Mouse (Mus musculus) heart, embryonic 11.5 days (tissue): ENCODE measurements around the gene Phlpp2. TPM values are rescaled to one million over a fixed set of nuclear protein-coding genes. Genes with fewer than 3 reads are reported as not detected.

ENCODE experiments used
- ATAC-seq: fragments of 200-750 bp; cut with Nextera tagmentation; replicated peaks from 2 replicates; pipeline ENCODE4 v1.8.0; 2017; ENCODE audit warnings: moderate library complexity; ENCODE audit not compliant: insufficient number of reproducible peaks, low FRiP score, low TSS enrichment
- H3K27ac ChIP-seq: fragments of 300-500 bp; sonication (generic); 2 replicates; pipeline ENCODE4 v1.5.1; 2014; ENCODE audit warnings: mild to moderate bottlenecking, low read depth, low read length
- H3K27me3 ChIP-seq: fragments of 300-500 bp; sonication (generic); 2 replicates; pipeline ENCODE4 v1.6.1; 2014; ENCODE audit warnings: mild to moderate bottlenecking, low read length, mixed read lengths; ENCODE audit not compliant: control insufficient read depth, insufficient read depth
- H3K36me3 ChIP-seq: fragments of 300-500 bp; sonication (generic); 2 replicates; pipeline ENCODE4 v1.6.1; 2014; ENCODE audit warnings: mild to moderate bottlenecking, low read length, moderate library complexity, mixed read lengths; ENCODE audit not compliant: control insufficient read depth, insufficient read depth
- H3K4me1 ChIP-seq: fragments of 300-500 bp; sonication (generic); 2 replicates; pipeline ENCODE4 v1.6.1; 2014; ENCODE audit warnings: low read length; ENCODE audit not compliant: control insufficient read depth, insufficient read depth
- H3K4me2 ChIP-seq: fragments of 300-500 bp; sonication (generic); 2 replicates; pipeline ENCODE4 v1.6.1; 2014; ENCODE audit warnings: mild to moderate bottlenecking, moderate library complexity
- H3K4me3 ChIP-seq: fragments of 300-500 bp; sonication (generic); 2 replicates; pipeline ENCODE4 v1.5.1; 2014; ENCODE audit warnings: low read depth, low read length
- H3K9ac ChIP-seq: fragments of 300-500 bp; sonication (generic); 2 replicates; pipeline ENCODE4 v1.6.1; 2014; ENCODE audit warnings: mild to moderate bottlenecking, low read depth, low read length, moderate library complexity
- H3K9me3 ChIP-seq: fragments of 300-500 bp; sonication (generic); replicated peaks from 2 replicates; pipeline ENCODE4 v1.6.1; 2016; ENCODE audit warnings: low read length; ENCODE audit not compliant: control insufficient read depth
- WGBS: fragments of 180-500 bp; shearing (Covaris S2); extraction: QIAGEN DNeasy Blood & Tissue Kit; methylation state at CpG from one replicate; pipeline ENCODE4 v1.1.7; 2014; ENCODE audit not compliant: insufficient replicate concordance; 5-methylcytosine and 5-hydroxymethylcytosine counted together
- polyA plus RNA-seq: library from polyadenylated mRNA; unstranded; fragments of >200 nt; fragmentation: Nextera tagmentation; extraction: Ambion mirVana; gene quantifications from 2 replicates; pipeline ENCODE4 v1.2.1, GENCODE M21; 2014

The Phlpp2 gene
- polyA plus RNA-seq, 1 experiment from 2014 or later: 3.3 TPM

GRCm38 (mm10) chr8:109962896-109963295 lies 94.6 kb downstream of the Phlpp2 start:
- Histone ChIP-seq H3K27ac (no peak overlapping the region), H3K36me3 (no peaks in the 10 kb centered on the region), H3K27me3 (peaks cover 38% of the 10 kb centered on the region), H3K9ac (no peak overlapping the region), H3K4me2 (no peak overlapping the region), H3K4me3 (no peak overlapping the region), H3K4me1 (peaks cover 12% of the 10 kb centered on the region), H3K9me3 (no peaks in the 10 kb centered on the region)
- 69% methylated on average over 9 of the region's 9 CpGs for WGBS
- no peak for ATAC-seq

- no peak for ATAC-seq
- Histone ChIP-seq H3K4me2 (no peak overlapping the region), H3K36me3 (no peaks in the 10 kb centered on the region), H3K4me3 (no peak overlapping the region), H3K4me1 (peaks cover 7% of the 10 kb centered on the region), H3K9ac (no peak overlapping the region), H3K27me3 (peaks cover 44% of the 10 kb centered on the region), H3K9me3 (no peaks in the 10 kb centered on the region), H3K27ac (no peak overlapping the region)
- 62% methylated on average over 13 of the region's 13 CpGs for WGBS
Observed at GRCm38 (mm10) chr8:109963421-109963820, 95.1 kb downstream of the Phlpp2 start.

GRCm38 (mm10) chr8:109964106-109964505 lies 95.8 kb downstream of the Phlpp2 start:
- H3K36me3 ChIP-seq: no peaks in the 10 kb centered on the region
- no peak overlapping the region for H3K27ac ChIP-seq
- peaks cover 49% of the 10 kb centered on the region for H3K27me3 ChIP-seq
- no peak overlapping the region for H3K4me3 ChIP-seq
- no peaks in the 10 kb centered on the region for H3K9me3 ChIP-seq
- H3K4me2 ChIP-seq: no peak overlapping the region
- peaks cover 7% of the 10 kb centered on the region; the same call in 1 of the 2 replicates for H3K4me1 ChIP-seq
- no peak for ATAC-seq
- 80% methylated on average over 4 of the region's 4 CpGs for WGBS
- H3K9ac ChIP-seq: no peak overlapping the region

- H3K4me2 ChIP-seq: peak overlapping the region; percentile 5; the same call in 1 of the 2 replicates
- no peak overlapping the region for H3K4me3 ChIP-seq
- H3K4me1 ChIP-seq: no peaks in the 10 kb centered on the region
- peaks cover 25% of the 10 kb centered on the region for H3K27me3 ChIP-seq
- WGBS: 44% methylated on average over 10 of the region's 10 CpGs
- H3K9me3 ChIP-seq: no peaks in the 10 kb centered on the region
- no peak for ATAC-seq
- H3K9ac ChIP-seq: no peak overlapping the region
- H3K36me3 ChIP-seq: no peaks in the 10 kb centered on the region
- no peak overlapping the region for H3K27ac ChIP-seq
Observed at GRCm38 (mm10) chr8:109968837-109969236, 100.5 kb downstream of the Phlpp2 start.

GRCm38 (mm10) chr8:109970323-109970722 lies 102.0 kb downstream of the Phlpp2 start:
- 10% methylated on average over 9 of the region's 9 CpGs for WGBS
- ATAC-seq: no peak
- H3K4me2 ChIP-seq: no peak overlapping the region

GRCm38 (mm10) chr8:109972901-109973300 lies 104.6 kb downstream of the Phlpp2 start:
- Histone ChIP-seq H3K4me3 (no peak overlapping the region), H3K4me2 (no peak overlapping the region), H3K27ac (no peak overlapping the region), H3K36me3 (no peaks in the 10 kb centered on the region), H3K27me3 (peaks cover 22% of the 10 kb centered on the region), H3K9ac (no peak overlapping the region), H3K9me3 (no peaks in the 10 kb centered on the region), H3K4me1 (no peaks in the 10 kb centered on the region)
- WGBS: 80% methylated on average over 4 of the region's 4 CpGs
- ATAC-seq: no peak

More at GRCm38 (mm10) chr8:109970323-109970722, 102.0 kb downstream of the Phlpp2 start:
- Histone ChIP-seq H3K9me3 (no peaks in the 10 kb centered on the region), H3K27ac (no peak overlapping the region), H3K36me3 (no peaks in the 10 kb centered on the region), H3K27me3 (peaks cover 22% of the 10 kb centered on the region), H3K4me1 (no peaks in the 10 kb centered on the region), H3K9ac (no peak overlapping the region), H3K4me3 (no peak overlapping the region)

- no peak for ATAC-seq
- Histone ChIP-seq H3K4me2 (no peak overlapping the region), H3K4me1 (no peaks in the 10 kb centered on the region), H3K36me3 (no peaks in the 10 kb centered on the region), H3K9me3 (no peaks in the 10 kb centered on the region), H3K27ac (no peak overlapping the region), H3K9ac (no peak overlapping the region), H3K4me3 (no peak overlapping the region), H3K27me3 (no peaks in the 10 kb centered on the region)
- WGBS: 68% methylated on average over 6 of the region's 6 CpGs
Observed at GRCm38 (mm10) chr8:109979339-109979738, 111.0 kb downstream of the Phlpp2 start.

- ATAC-seq: no peak
- Histone ChIP-seq H3K9ac (no peak overlapping the region), H3K27me3 (no peaks in the 10 kb centered on the region), H3K4me2 (no peak overlapping the region), H3K36me3 (no peaks in the 10 kb centered on the region), H3K4me3 (no peak overlapping the region), H3K9me3 (no peaks in the 10 kb centered on the region), H3K27ac (no peak overlapping the region), H3K4me1 (no peaks in the 10 kb centered on the region)
- WGBS: 78% methylated on average over 15 of the region's 15 CpGs
Observed at GRCm38 (mm10) chr8:109982386-109983105, 114.2 kb downstream of the Phlpp2 start.

- H3K27ac ChIP-seq: no peak overlapping the region
- no peaks in the 10 kb centered on the region for H3K9me3 ChIP-seq
- ATAC-seq: no peak
- H3K27me3 ChIP-seq: no peaks in the 10 kb centered on the region
- H3K9ac ChIP-seq: no peak overlapping the region
- no peaks in the 10 kb centered on the region for H3K36me3 ChIP-seq
- H3K4me3 ChIP-seq: no peak overlapping the region
- WGBS: 44% methylated on average over 5 of the region's 5 CpGs
- no peaks in the 10 kb centered on the region for H3K4me1 ChIP-seq
- H3K4me2 ChIP-seq: no peak overlapping the region
Observed at GRCm38 (mm10) chr8:109983944-109984343, 115.6 kb downstream of the Phlpp2 start.
